Mouse (Mus musculus) CH12.LX (cell line): ENCODE data around the gene Rtp2.

Experiments used
- CHD2 ChIP-seq: IDR thresholded peaks from 2 replicates; pipeline ENCODE4 v1.6.1; 2011; ENCODE audit warnings: low read length, improper control_type of control experiment
- CTCF ChIP-seq, 2 experiments: IDR thresholded peaks in 1 of 2; conservative IDR thresholded peaks in 1 of 2; 2 replicates each; pipeline ENCODE4 v1.5.1; 2011 to 2012; ENCODE audit warnings: low read depth in 2 of 2, low read length in 2 of 2, improper control_type of control experiment in 1 of 2, inconsistent platforms in 1 of 2, mild to moderate bottlenecking in 1 of 2, moderate library complexity in 1 of 2
- ELF1 ChIP-seq: IDR thresholded peaks from 2 replicates; pipeline ENCODE4 v1.6.1; 2014; ENCODE audit warnings: low read depth, mild to moderate bottlenecking, inconsistent platforms, low read length, improper control_type of control experiment
- HCFC1 ChIP-seq: IDR thresholded peaks from 2 replicates; pipeline ENCODE4 v1.6.1; 2012; ENCODE audit warnings: low read depth, mild to moderate bottlenecking, inconsistent platforms, low read length, improper control_type of control experiment
- JUN ChIP-seq: IDR thresholded peaks from 2 replicates; pipeline ENCODE4 v1.6.1; 2011; ENCODE audit warnings: low read depth, mild to moderate bottlenecking, low read length, improper control_type of control experiment, moderate library complexity; ENCODE audit not compliant: insufficient read depth
- MAFK ChIP-seq: IDR thresholded peaks from 2 replicates; pipeline ENCODE4 v1.6.1; 2011; ENCODE audit warnings: low read length, improper control_type of control experiment; ENCODE audit not compliant: insufficient replicate concordance
- NELFE ChIP-seq: IDR thresholded peaks from 2 replicates; pipeline ENCODE4 v1.6.1; 2011; ENCODE audit warnings: low read depth, low read length, improper control_type of control experiment
- POLR2AphosphoS2 ChIP-seq: IDR thresholded peaks from 2 replicates; pipeline ENCODE4 v1.6.1; 2011; ENCODE audit warnings: low read depth, low read length, improper control_type of control experiment
- RAD21 ChIP-seq: IDR thresholded peaks from 2 replicates; pipeline ENCODE4 v1.6.1; 2011; ENCODE audit warnings: low read depth, mild to moderate bottlenecking, low read length, improper control_type of control experiment, moderate library complexity
- TCF12 ChIP-seq: IDR thresholded peaks from 2 replicates; pipeline ENCODE4 v1.6.1; 2014; ENCODE audit warnings: low read depth, mild to moderate bottlenecking, inconsistent platforms, low read length, improper control_type of control experiment
- USF1 ChIP-seq: IDR thresholded peaks from 2 replicates; pipeline ENCODE4 v1.6.1; 2014; ENCODE audit warnings: low read depth, mild to moderate bottlenecking, inconsistent platforms, low read length, improper control_type of control experiment
- USF2 ChIP-seq: conservative IDR thresholded peaks from 2 replicates; pipeline ENCODE4 v1.6.1; 2011; ENCODE audit warnings: low read depth, low read length, improper control_type of control experiment

DNA sequence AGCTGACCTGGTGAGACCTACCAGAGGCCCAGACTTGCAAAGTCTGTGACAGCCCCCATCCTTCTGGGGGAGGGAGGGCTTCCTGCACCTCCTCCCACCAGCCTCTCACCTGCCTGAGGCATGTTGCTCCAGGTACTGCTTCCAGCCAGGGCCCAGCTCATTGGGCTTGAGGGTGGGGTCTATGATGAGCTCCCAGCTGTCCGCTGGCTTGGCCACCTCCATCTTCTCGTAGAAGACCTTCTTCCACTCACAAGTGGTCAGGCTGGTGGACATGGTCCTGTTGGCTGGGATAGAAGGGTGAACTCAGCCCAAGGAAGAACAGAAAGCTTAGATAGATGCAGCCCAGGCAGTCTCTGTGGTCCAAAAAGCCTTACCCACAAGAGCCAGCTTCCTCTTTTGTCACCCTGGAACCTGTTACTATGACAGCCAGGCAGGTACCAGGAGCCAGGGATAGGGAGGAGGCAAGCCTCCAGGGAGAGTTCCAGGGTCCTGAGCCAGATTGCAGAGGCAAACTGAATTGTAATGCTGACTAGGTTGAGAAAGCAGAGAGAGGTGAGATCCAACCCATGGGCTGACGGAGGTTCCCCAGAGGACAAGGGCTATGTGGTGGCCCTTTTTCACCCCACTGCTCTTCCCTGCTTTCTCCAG is 1.6 kb downstream of the Rtp2 start:
- TF ChIP-seq TCF12, result no peak
- no peak for TF ChIP-seq ELF1
- no peak for TF ChIP-seq CTCF (conservative IDR thresholded peaks at IDR 0.05 in 1 of 2, IDR thresholded peaks at IDR 0.05 in 1 of 2; ENCODE audit: low read depth in 2 of 2, low read length in 2 of 2)
- TF ChIP-seq USF1, result no peak
- TF ChIP-seq JUN, result no peak
- no peak for TF ChIP-seq USF2
- TF ChIP-seq HCFC1, result no peak
- TF ChIP-seq NELFE, result no peak
- no peak for TF ChIP-seq POLR2AphosphoS2
- TF ChIP-seq CHD2, result no peak
- no peak for TF ChIP-seq MAFK
- no peak for TF ChIP-seq RAD21
